Mouse (Mus musculus) MEL (cell line): ENCODE results near the gene Prcc.
A peak's percentile ranks its signal among the peaks of the same experiment; 100 is the strongest.

ENCODE experiments used
- CHD1 ChIP-seq: IDR thresholded peaks from 2 replicates; pipeline ENCODE4 v1.6.1; 2012; ENCODE audit warnings: low read depth, mild to moderate bottlenecking, inconsistent platforms, low read length, improper control_type of control experiment
- CHD2 ChIP-seq: IDR thresholded peaks from 2 replicates; pipeline ENCODE4 v1.6.1; 2011; ENCODE audit warnings: low read length, improper control_type of control experiment
- CTCF ChIP-seq, 3 experiments: IDR thresholded peaks in 2 of 3; conservative IDR thresholded peaks in 1 of 3; 2 replicates each; pipeline ENCODE4 v1.5.1; 2011 to 2012; ENCODE audit warnings: low read length in 3 of 3, low read depth in 2 of 3, mild to moderate bottlenecking in 2 of 3, improper control_type of control experiment in 1 of 3, inconsistent platforms in 1 of 3, mixed read lengths in 1 of 3, moderate library complexity in 1 of 3; ENCODE audit not compliant: control insufficient read depth in 1 of 3, insufficient read depth in 1 of 3, poor library complexity in 1 of 3, severe bottlenecking in 1 of 3
- E2F4 ChIP-seq: IDR thresholded peaks from 2 replicates; pipeline ENCODE4 v1.6.1; 2011; ENCODE audit warnings: low read depth, low read length, improper control_type of control experiment, borderline replicate concordance
- ELF1 ChIP-seq: IDR thresholded peaks from 2 replicates; pipeline ENCODE4 v1.6.1; 2014; ENCODE audit warnings: low read depth, mild to moderate bottlenecking, inconsistent platforms, low read length, improper control_type of control experiment, moderate library complexity
- GATA1 ChIP-seq: IDR thresholded peaks from 2 replicates; pipeline ENCODE4 v1.6.1; 2011; ENCODE audit warnings: low read depth, low read length, improper control_type of control experiment
- HCFC1 ChIP-seq: IDR thresholded peaks from 2 replicates; pipeline ENCODE4 v1.6.1; 2012; ENCODE audit warnings: low read depth, mild to moderate bottlenecking, inconsistent platforms, low read length, improper control_type of control experiment, moderate library complexity
- MAFK ChIP-seq: IDR thresholded peaks from 2 replicates; pipeline ENCODE4 v1.6.1; 2011; ENCODE audit warnings: low read depth, mild to moderate bottlenecking, low read length, improper control_type of control experiment, borderline replicate concordance
- MXI1 ChIP-seq: IDR thresholded peaks from 2 replicates; pipeline ENCODE4 v1.6.1; 2011; ENCODE audit warnings: mild to moderate bottlenecking, low read depth, low read length, improper control_type of control experiment
- POLR2A ChIP-seq, 2 experiments: IDR thresholded peaks; 2 replicates each; pipeline ENCODE4 v1.6.1; 2011 to 2012; ENCODE audit warnings: low read length in 2 of 2, mild to moderate bottlenecking in 2 of 2, control low read depth in 1 of 2, improper control_type of control experiment in 1 of 2, low read depth in 1 of 2, moderate library complexity in 1 of 2; ENCODE audit not compliant: control insufficient read depth in 1 of 2, insufficient read depth in 1 of 2, poor library complexity in 1 of 2
- SMC3 ChIP-seq: IDR thresholded peaks from 2 replicates; pipeline ENCODE4 v1.6.1; 2011; ENCODE audit warnings: low read depth, low read length, improper control_type of control experiment
- USF1 ChIP-seq: IDR thresholded peaks from 2 replicates; pipeline ENCODE4 v1.6.1; 2014; ENCODE audit warnings: low read depth, mild to moderate bottlenecking, inconsistent platforms, low read length, improper control_type of control experiment, moderate library complexity
- ZMIZ1 ChIP-seq: IDR thresholded peaks from 2 replicates; pipeline ENCODE4 v1.6.1; 2012; ENCODE audit warnings: low read depth, mild to moderate bottlenecking, inconsistent platforms, low read length, improper control_type of control experiment, moderate library complexity

GRCm38 (mm10) chr3:87916990-87917389 lies 31.6 kb upstream of the Prcc start:
- TF ChIP-seq E2F4 (no peak), POLR2A (IDR thresholded peaks at IDR 0.05; ENCODE audit: control insufficient read depth in 1 of 2, insufficient read depth in 1 of 2, low read depth in 1 of 2, low read length in 2 of 2, poor library complexity in 1 of 2) (no peak; a peak in 1 of 4 replicates), ELF1 (no peak), ZMIZ1 (no peak), SMC3 (no peak), MAFK (no peak), CHD1 (no peak), HCFC1 (no peak), MXI1 (no peak), CHD2 (no peak), CTCF (IDR thresholded peaks at IDR 0.05 in 2 of 3, conservative IDR thresholded peaks at IDR 0.05 in 1 of 3; ENCODE audit: control insufficient read depth in 1 of 3, insufficient read depth in 1 of 3, low read depth in 2 of 3, low read length in 3 of 3, poor library complexity in 1 of 3, severe bottlenecking in 1 of 3) (peak in 1 of 3 experiments; percentile 19; a peak in 1 of 6 replicates), USF1 (no peak), GATA1 (no peak)
